Mouse (Mus musculus) kidney, postnatal 0 days (tissue): ENCODE results near the gene Tspan2. TPM values are rescaled to one million over a fixed set of nuclear protein-coding genes. Genes with fewer than 3 reads are reported as not detected.

Experiments used
- ATAC-seq: fragments of 200-750 bp; cut with Nextera tagmentation; replicated peaks from 2 replicates; pipeline ENCODE4 v1.8.0; 2017; ENCODE audit warnings: low read depth, moderate number of reproducible peaks, moderate TSS enrichment, moderate library complexity; ENCODE audit not compliant: low FRiP score
- DNase-seq: peaks from one replicate; pipeline ENCODE4 v3.0.0-alpha.2; 2016; ENCODE audit warnings: low spot score
- H3K27ac ChIP-seq: fragments of 300-500 bp; sonication (generic); 2 replicates; pipeline ENCODE4 v1.5.1; 2014; ENCODE audit warnings: mild to moderate bottlenecking
- H3K27me3 ChIP-seq: fragments of 300-500 bp; sonication (generic); 2 replicates; pipeline ENCODE4 v1.6.1; 2014; ENCODE audit warnings: low read length, mixed read lengths; ENCODE audit not compliant: insufficient read depth
- H3K36me3 ChIP-seq: fragments of 300-500 bp; sonication (generic); 2 replicates; pipeline ENCODE4 v1.6.1; 2014; ENCODE audit warnings: low read length, mixed read lengths; ENCODE audit not compliant: insufficient read depth
- H3K4me1 ChIP-seq: fragments of 300-500 bp; sonication (generic); replicated peaks from 2 replicates; pipeline ENCODE4 v1.6.1; 2014; ENCODE audit warnings: antibody characterized with exemption, low read length, mixed read lengths; ENCODE audit not compliant: insufficient read depth
- H3K4me2 ChIP-seq: fragments of 300-500 bp; sonication (generic); 2 replicates; pipeline ENCODE4 v1.6.1; 2014; ENCODE audit warnings: mild to moderate bottlenecking, low read length, moderate library complexity, mixed read lengths
- H3K4me3 ChIP-seq: fragments of 300-500 bp; sonication (generic); replicated peaks from 2 replicates; pipeline ENCODE4 v1.5.1; 2014; ENCODE audit warnings: low read depth, low read length
- H3K9ac ChIP-seq: fragments of 300-500 bp; sonication (generic); 2 replicates; pipeline ENCODE4 v1.6.1; 2014; ENCODE audit warnings: low read depth, low read length
- H3K9me3 ChIP-seq: fragments of 300-500 bp; sonication (generic); replicated peaks from 2 replicates; pipeline ENCODE4 v1.6.1; 2016; ENCODE audit warnings: low read length, inconsistent platforms, mixed read lengths
- CTCF ChIP-seq: IDR thresholded peaks from 2 replicates; pipeline ENCODE4 v1.5.1; 2016; ENCODE audit warnings: antibody characterized with exemption, low read depth, mild to moderate bottlenecking, moderate library complexity
- WGBS: fragments of 180-500 bp; shearing (Covaris S2); extraction: QIAGEN DNeasy Blood & Tissue Kit; methylation state at CpG from one replicate; pipeline ENCODE4 v1.1.7; 2014; 5-methylcytosine and 5-hydroxymethylcytosine counted together
- polyA plus RNA-seq: library from polyadenylated mRNA; unstranded; fragments of >200 nt; fragmentation: Nextera tagmentation; extraction: Ambion mirVana; gene quantifications from 2 replicates; pipeline ENCODE4 v1.2.1, GENCODE M21; 2015

The Tspan2 gene
- polyA plus RNA-seq, 1 experiment from 2014 or later = 8.9 TPM

GRCm38 (mm10) chr3:102752457-102752856, 18.1 kb downstream of the Tspan2 start:
- TF ChIP-seq CTCF = no peak
- Histone ChIP-seq H3K27me3 (no peaks in the 10 kb centered on the region), H3K4me1 (no peaks in the 10 kb centered on the region), H3K27ac (no peak overlapping the region), H3K9me3 (no peaks in the 10 kb centered on the region), H3K36me3 (no peaks in the 10 kb centered on the region), H3K4me3 (no peak overlapping the region), H3K9ac (no peak overlapping the region), H3K4me2 (no peak overlapping the region)
- 73% methylated on average over 5 of the region's 5 CpGs for WGBS
- ATAC-seq (no peak), DNase-seq (no peak)

GRCm38 (mm10) chr3:102755801-102756200, 21.5 kb downstream of the Tspan2 start:
- TF ChIP-seq CTCF = no peak
- H3K27ac ChIP-seq = no peak overlapping the region
- H3K4me2 ChIP-seq = no peak overlapping the region
- no peak overlapping the region for H3K9ac ChIP-seq
- no peak for DNase-seq
- WGBS = 20% methylated on average over 1 of the region's 1 CpGs
- no peaks in the 10 kb centered on the region for H3K27me3 ChIP-seq
- H3K36me3 ChIP-seq = no peaks in the 10 kb centered on the region
- H3K4me3 ChIP-seq = no peak overlapping the region
- no peak for ATAC-seq
- no peaks in the 10 kb centered on the region for H3K4me1 ChIP-seq
- no peaks in the 10 kb centered on the region for H3K9me3 ChIP-seq

- WGBS = 87% methylated on average over 6 of the region's 6 CpGs
- Histone ChIP-seq H3K27me3 (no peaks in the 10 kb centered on the region), H3K4me2 (no peak overlapping the region), H3K36me3 (no peaks in the 10 kb centered on the region), H3K9ac (no peak overlapping the region), H3K4me1 (no peaks in the 10 kb centered on the region), H3K9me3 (no peaks in the 10 kb centered on the region), H3K27ac (no peak overlapping the region), H3K4me3 (no peak overlapping the region)
- DNase-seq (no peak), ATAC-seq (no peak)
- TF ChIP-seq CTCF = no peak
Measured at GRCm38 (mm10) chr3:102757019-102757418, 22.7 kb downstream of the Tspan2 start.

GRCm38 (mm10) chr3:102760236-102760635, 25.9 kb downstream of the Tspan2 start:
- 90% methylated on average over 3 of the region's 3 CpGs for WGBS
- H3K36me3 ChIP-seq = no peaks in the 10 kb centered on the region
- H3K9ac ChIP-seq = no peak overlapping the region
- DNase-seq = no peak
- H3K4me3 ChIP-seq = no peak overlapping the region
- H3K4me2 ChIP-seq = no peak overlapping the region
- no peaks in the 10 kb centered on the region for H3K9me3 ChIP-seq
- no peaks in the 10 kb centered on the region for H3K27me3 ChIP-seq
- ATAC-seq = no peak
- H3K27ac ChIP-seq = no peak overlapping the region
- no peak for TF ChIP-seq CTCF
- H3K4me1 ChIP-seq = no peaks in the 10 kb centered on the region

- no peak for TF ChIP-seq CTCF
- H3K4me3 ChIP-seq = no peak overlapping the region
- no peak overlapping the region for H3K27ac ChIP-seq
- H3K4me2 ChIP-seq = no peak overlapping the region
- H3K27me3 ChIP-seq = no peaks in the 10 kb centered on the region
- ATAC-seq = no peak
- no peaks in the 10 kb centered on the region for H3K36me3 ChIP-seq
- H3K9me3 ChIP-seq = no peaks in the 10 kb centered on the region
- H3K9ac ChIP-seq = no peak overlapping the region
- H3K4me1 ChIP-seq = no peaks in the 10 kb centered on the region
- 71% methylated on average over 3 of the region's 3 CpGs for WGBS
- DNase-seq = no peak
Measured at GRCm38 (mm10) chr3:102762388-102762787, 28.1 kb downstream of the Tspan2 start.

- Histone ChIP-seq H3K36me3 (no peaks in the 10 kb centered on the region), H3K4me2 (no peak overlapping the region), H3K27ac (no peak overlapping the region), H3K9ac (no peak overlapping the region), H3K9me3 (no peaks in the 10 kb centered on the region), H3K27me3 (no peaks in the 10 kb centered on the region), H3K4me3 (no peak overlapping the region), H3K4me1 (no peaks in the 10 kb centered on the region)
- DNase-seq (no peak), ATAC-seq (no peak)
- WGBS = 48% methylated on average over 10 of the region's 10 CpGs
- TF ChIP-seq CTCF = no peak
Measured at GRCm38 (mm10) chr3:102763713-102764400, 29.5 kb downstream of the Tspan2 start.

GRCm38 (mm10) chr3:102764850-102765249, 30.5 kb downstream of the Tspan2 start:
- no peak for TF ChIP-seq CTCF
- Histone ChIP-seq H3K9ac (no peak overlapping the region), H3K4me1 (no peaks in the 10 kb centered on the region), H3K9me3 (no peaks in the 10 kb centered on the region), H3K27ac (no peak overlapping the region), H3K27me3 (no peaks in the 10 kb centered on the region), H3K4me3 (no peak overlapping the region), H3K36me3 (no peaks in the 10 kb centered on the region), H3K4me2 (no peak overlapping the region)
- no peak for ATAC-seq
- DNase-seq = no peak
- 67% methylated on average over 7 of the region's 7 CpGs for WGBS
